Mouse (Mus musculus): ENCODE results near the gene Lingo2.
"Not testable (repeated sequence)": the region's sequence is repeated elsewhere in the genome, so short reads cannot be mapped to it uniquely, and the experiment has no call there.

- not testable (repeated sequence) for TF ChIP-seq CHD2, ZNF384 (IDR thresholded peaks at IDR 0.05; ENCODE audit: low read depth, low read length)
Observed at GRCm38 (mm10) chr4:35688498-35689240, 1262.9 kb downstream of the Lingo2 start.

Data from ES-E14 (cell line).